Mouse (Mus musculus) heart, embryonic 11.5 days (tissue): ENCODE measurements around the gene Pgam1. TPM values are rescaled to one million over a fixed set of nuclear protein-coding genes. Genes with fewer than 3 reads are reported as not detected.

Source experiments
- ATAC-seq: fragments of 200-750 bp; cut with Nextera tagmentation; replicated peaks from 2 replicates; pipeline ENCODE4 v1.8.0; 2017; ENCODE audit warnings: moderate library complexity; ENCODE audit not compliant: insufficient number of reproducible peaks, low FRiP score, low TSS enrichment
- H3K27ac ChIP-seq: fragments of 300-500 bp; sonication (generic); 2 replicates; pipeline ENCODE4 v1.5.1; 2014; ENCODE audit warnings: mild to moderate bottlenecking, low read depth, low read length
- H3K27me3 ChIP-seq: fragments of 300-500 bp; sonication (generic); 2 replicates; pipeline ENCODE4 v1.6.1; 2014; ENCODE audit warnings: mild to moderate bottlenecking, low read length, mixed read lengths; ENCODE audit not compliant: control insufficient read depth, insufficient read depth
- H3K36me3 ChIP-seq: fragments of 300-500 bp; sonication (generic); 2 replicates; pipeline ENCODE4 v1.6.1; 2014; ENCODE audit warnings: mild to moderate bottlenecking, low read length, moderate library complexity, mixed read lengths; ENCODE audit not compliant: control insufficient read depth, insufficient read depth
- H3K4me1 ChIP-seq: fragments of 300-500 bp; sonication (generic); 2 replicates; pipeline ENCODE4 v1.6.1; 2014; ENCODE audit warnings: low read length; ENCODE audit not compliant: control insufficient read depth, insufficient read depth
- H3K4me2 ChIP-seq: fragments of 300-500 bp; sonication (generic); 2 replicates; pipeline ENCODE4 v1.6.1; 2014; ENCODE audit warnings: mild to moderate bottlenecking, moderate library complexity
- H3K4me3 ChIP-seq: fragments of 300-500 bp; sonication (generic); 2 replicates; pipeline ENCODE4 v1.5.1; 2014; ENCODE audit warnings: low read depth, low read length
- H3K9ac ChIP-seq: fragments of 300-500 bp; sonication (generic); 2 replicates; pipeline ENCODE4 v1.6.1; 2014; ENCODE audit warnings: mild to moderate bottlenecking, low read depth, low read length, moderate library complexity
- H3K9me3 ChIP-seq: fragments of 300-500 bp; sonication (generic); replicated peaks from 2 replicates; pipeline ENCODE4 v1.6.1; 2016; ENCODE audit warnings: low read length; ENCODE audit not compliant: control insufficient read depth
- WGBS: fragments of 180-500 bp; shearing (Covaris S2); extraction: QIAGEN DNeasy Blood & Tissue Kit; methylation state at CpG from one replicate; pipeline ENCODE4 v1.1.7; 2014; ENCODE audit not compliant: insufficient replicate concordance; 5-methylcytosine and 5-hydroxymethylcytosine counted together
- polyA plus RNA-seq: library from polyadenylated mRNA; unstranded; fragments of >200 nt; fragmentation: Nextera tagmentation; extraction: Ambion mirVana; gene quantifications from 2 replicates; pipeline ENCODE4 v1.2.1, GENCODE M21; 2014

The Pgam1 gene
- polyA plus RNA-seq, 1 experiment from 2014 or later = 1,127 TPM

- WGBS = 86% methylated on average over 4 of the region's 4 CpGs
- H3K36me3 ChIP-seq = peaks cover 29% of the 10 kb centered on the region
These were observed 5.1 kb downstream of the Pgam1 start for GRCm38 (mm10) chr19:41916853-41917252.

GRCm38 (mm10) chr19:41919471-41919870 is 7.7 kb downstream of the Pgam1 start:
- no peaks in the 10 kb centered on the region for H3K9me3 ChIP-seq
- H3K27ac ChIP-seq = no peak overlapping the region
- no peak for ATAC-seq
- no peaks in the 10 kb centered on the region for H3K27me3 ChIP-seq
- WGBS = 72% methylated on average over 4 of the region's 4 CpGs
- H3K9ac ChIP-seq = no peak overlapping the region
- 0 out of 2 replicates have a peak, but pooled peaks cover 3% of the 10 kb centered on the region for H3K4me1 ChIP-seq
- H3K4me2 ChIP-seq = no peak overlapping the region
- H3K36me3 ChIP-seq = peaks cover 34% of the 10 kb centered on the region
- no peak overlapping the region; the same call in 1 of the 2 replicates for H3K4me3 ChIP-seq

More at GRCm38 (mm10) chr19:41916853-41917252, 5.1 kb downstream of the Pgam1 start:
- no peak overlapping the region for H3K4me2 ChIP-seq
- H3K27me3 ChIP-seq = no peaks in the 10 kb centered on the region
- H3K9ac ChIP-seq = no peak overlapping the region
- no peak for ATAC-seq
- H3K9me3 ChIP-seq = no peaks in the 10 kb centered on the region
- H3K27ac ChIP-seq = no peak overlapping the region
- H3K4me1 ChIP-seq = peaks cover 16% of the 10 kb centered on the region
- H3K4me3 ChIP-seq = no peak overlapping the region

- no peak overlapping the region for H3K4me2 ChIP-seq
- H3K27ac ChIP-seq = no peak overlapping the region
- no peak overlapping the region for H3K4me3 ChIP-seq
- no peaks in the 10 kb centered on the region for H3K9me3 ChIP-seq
- ATAC-seq = no peak
- H3K27me3 ChIP-seq = no peaks in the 10 kb centered on the region
- 73% methylated on average over 5 of the region's 5 CpGs for WGBS
- peaks cover 32% of the 10 kb centered on the region for H3K36me3 ChIP-seq
- H3K9ac ChIP-seq = no peak overlapping the region
- H3K4me1 ChIP-seq = no peaks in the 10 kb centered on the region
These were observed 8.8 kb downstream of the Pgam1 start for GRCm38 (mm10) chr19:41920412-41921067.

GRCm38 (mm10) chr19:41932686-41933085 is 21.0 kb downstream of the Pgam1 start:
- Histone ChIP-seq H3K9ac (peak overlapping the region; percentile 87), H3K4me1 (peaks cover 16% of the 10 kb centered on the region), H3K27me3 (no peaks in the 10 kb centered on the region), H3K4me2 (peak overlapping the region; percentile 94), H3K36me3 (peaks cover 5% of the 10 kb centered on the region), H3K9me3 (no peaks in the 10 kb centered on the region), H3K27ac (no peak overlapping the region), H3K4me3 (peak overlapping the region; percentile 93)
- 1% methylated on average over 28 of the region's 28 CpGs for WGBS
- 0 out of 2 replicates have a peak, but pooled peaks have one; percentile 18 for ATAC-seq

- Histone ChIP-seq H3K27ac (no peak within 1 kb of the TSS), H3K4me2 (peak within 1 kb of the TSS; percentile 94), H3K27me3 (no peaks in the 10 kb centered on the region), H3K4me3 (peak within 1 kb of the TSS; percentile 93), H3K36me3 (peaks cover 4% of the 10 kb centered on the region), H3K4me1 (peaks cover 16% of the 10 kb centered on the region), H3K9ac (peak within 1 kb of the TSS; percentile 87), H3K9me3 (no peaks in the 10 kb centered on the region)
- under 1% methylated on average over 47 of the region's 47 CpGs for WGBS
- peak; percentile 99 for ATAC-seq
These were observed 21.7 kb downstream of the Pgam1 start, which contains the start of the genes Exosc1 and Zdhhc16 for GRCm38 (mm10) chr19:41933179-41934086. TSS of gene Exosc1 (minus strand) at chr19:41933423. TSS of gene Zdhhc16 (plus strand) at chr19:41933480.

GRCm38 (mm10) chr19:41934124-41934523 is 22.4 kb downstream of the Pgam1 start:
- no peak for ATAC-seq
- peak overlapping the region; percentile 77 for H3K9ac ChIP-seq
- no peaks in the 10 kb centered on the region for H3K9me3 ChIP-seq
- peak overlapping the region; percentile 93 for H3K4me3 ChIP-seq
- H3K27me3 ChIP-seq = no peaks in the 10 kb centered on the region
- peaks cover 16% of the 10 kb centered on the region for H3K4me1 ChIP-seq
- 46% methylated on average over 6 of the region's 6 CpGs for WGBS
- no peak overlapping the region for H3K27ac ChIP-seq
- H3K36me3 ChIP-seq = peaks cover 4% of the 10 kb centered on the region; the same call in 1 of the 2 replicates
- peak overlapping the region; percentile 94 for H3K4me2 ChIP-seq

GRCm38 (mm10) chr19:41935921-41936320 is 24.2 kb downstream of the Pgam1 start:
- Histone ChIP-seq H3K9me3 (no peaks in the 10 kb centered on the region), H3K27me3 (no peaks in the 10 kb centered on the region), H3K4me1 (peaks cover 16% of the 10 kb centered on the region), H3K27ac (no peak overlapping the region), H3K4me2 (no peak overlapping the region), H3K9ac (no peak overlapping the region), H3K36me3 (peaks cover 10% of the 10 kb centered on the region), H3K4me3 (no peak overlapping the region)
- WGBS = 83% methylated on average over 1 of the region's 1 CpGs
- no peak for ATAC-seq

- Histone ChIP-seq H3K9me3 (no peaks in the 10 kb centered on the region), H3K36me3 (peaks cover 23% of the 10 kb centered on the region), H3K4me2 (no peak overlapping the region), H3K4me3 (no peak overlapping the region), H3K9ac (no peak overlapping the region), H3K27me3 (no peaks in the 10 kb centered on the region), H3K27ac (no peak overlapping the region), H3K4me1 (peaks cover 8% of the 10 kb centered on the region)
- 90% methylated on average over 5 of the region's 5 CpGs for WGBS
- ATAC-seq = no peak
These were observed 26.8 kb downstream of the Pgam1 start for GRCm38 (mm10) chr19:41938539-41938938.
